Mouse (Mus musculus) C2C12 (cell line): ENCODE measurements around the gene Cux1. TPM values are rescaled to one million over a fixed set of nuclear protein-coding genes. Genes with fewer than 3 reads are reported as not detected.
A peak's percentile ranks its signal among the peaks of the same experiment; 100 is the strongest.

Experiments
- H3K27me3 ChIP-seq: one replicate; pipeline ENCODE4 v1.6.1; 2011; ENCODE audit not compliant: control insufficient read depth, insufficient read depth, insufficient read length
- H3K36me3 ChIP-seq: one replicate; pipeline ENCODE4 v1.6.1; 2011; ENCODE audit not compliant: control insufficient read depth, insufficient read depth
- H3K4me3 ChIP-seq: one replicate; pipeline ENCODE4 v1.5.1; 2011; ENCODE audit warnings: mild to moderate bottlenecking, control low read depth; ENCODE audit not compliant: poor library complexity, insufficient read depth, severe bottlenecking
- H3K79me2 ChIP-seq: one replicate; pipeline ENCODE4 v1.6.1; 2011; ENCODE audit not compliant: control insufficient read depth, insufficient read depth
- H3K79me3 ChIP-seq: one replicate; pipeline ENCODE4 v1.6.1; 2011; ENCODE audit warnings: low read depth, control low read depth
- H3ac ChIP-seq: one replicate; pipeline ENCODE3; 2011; ENCODE audit warnings: low read depth; ENCODE audit not compliant: control insufficient read depth, insufficient read length
- CEBPB ChIP-seq: IDR thresholded peaks from one replicate; pipeline ENCODE4 v1.6.1; 2011; ENCODE audit warnings: low read depth, mild to moderate bottlenecking, control low read depth, moderate library complexity
- CTCF ChIP-seq: IDR thresholded peaks from one replicate; pipeline ENCODE4 v1.5.1; 2011; ENCODE audit not compliant: control insufficient read depth, insufficient read depth, insufficient read length
- FOSL1 ChIP-seq: IDR thresholded peaks from one replicate; pipeline ENCODE4 v1.8.0; 2011; ENCODE audit warnings: mild to moderate bottlenecking, low read length; ENCODE audit not compliant: poor library complexity, insufficient read depth, severe bottlenecking
- MAX ChIP-seq: IDR thresholded peaks from one replicate; pipeline ENCODE4 v1.6.1; 2011; ENCODE audit warnings: mild to moderate bottlenecking, control low read depth
- MYOD1 ChIP-seq: IDR thresholded peaks from one replicate; pipeline ENCODE4 v1.6.1; 2011; ENCODE audit warnings: low read depth; ENCODE audit not compliant: control insufficient read depth, insufficient read length
- MYOG ChIP-seq: IDR thresholded peaks from one replicate; pipeline ENCODE4 v1.6.1; 2011; ENCODE audit not compliant: control insufficient read depth, insufficient read length; ENCODE audit errors: extremely low read depth
- USF1 ChIP-seq: IDR thresholded peaks from one replicate; pipeline ENCODE4 v1.6.1; 2011; ENCODE audit warnings: low read depth, mild to moderate bottlenecking, control low read depth, moderate library complexity
- polyA plus RNA-seq: library from polyadenylated mRNA; unstranded; fragments of >200 nt; fragmentation: generic; extraction: Trizol; gene quantifications from one replicate; pipeline ENCODE4 v1.2.1, GENCODE M21; 2012; ENCODE audit warnings: missing spikeins

Cux1 gene
- polyA plus RNA-seq, 1 experiment = 43.9 TPM

- no peak for TF ChIP-seq MAX
- no peak for TF ChIP-seq CTCF
- TF ChIP-seq CEBPB = no peak
- no peak for TF ChIP-seq MYOG
- TF ChIP-seq MYOD1 = no peak
- no peak for TF ChIP-seq USF1
- no peak for TF ChIP-seq FOSL1
- Histone ChIP-seq H3K36me3 (peaks cover 13% of the 10 kb centered on the region), H3K79me2 (peaks cover 100% of the 10 kb centered on the region), H3ac (no peak overlapping the region), H3K4me3 (no peak overlapping the region), H3K79me3 (peaks cover 82% of the 10 kb centered on the region), H3K27me3 (no peaks in the 10 kb centered on the region)
Observed at GRCm38 (mm10) chr5:136525896-136526544, 41.3 kb downstream of the Cux1 start.

GRCm38 (mm10) chr5:136522843-136523463 lies 44.3 kb downstream of the Cux1 start:
- no peak overlapping the region for H3K4me3 ChIP-seq
- H3K79me3 ChIP-seq = peaks cover 78% of the 10 kb centered on the region
- H3K27me3 ChIP-seq = no peaks in the 10 kb centered on the region
- no peak for TF ChIP-seq MYOG
- no peak for TF ChIP-seq FOSL1
- peak; percentile 52 for TF ChIP-seq CEBPB
- no peak overlapping the region for H3ac ChIP-seq
- peaks cover 13% of the 10 kb centered on the region for H3K36me3 ChIP-seq
- peaks cover 100% of the 10 kb centered on the region for H3K79me2 ChIP-seq

- peaks cover 6% of the 10 kb centered on the region for H3K36me3 ChIP-seq
- no peak overlapping the region for H3ac ChIP-seq
- no peak overlapping the region for H3K4me3 ChIP-seq
- no peak for TF ChIP-seq MYOD1
- no peak for TF ChIP-seq CTCF
- no peak for TF ChIP-seq CEBPB
- no peak for TF ChIP-seq MYOG
- no peak for TF ChIP-seq MAX
- TF ChIP-seq FOSL1 = no peak
- TF ChIP-seq USF1 = no peak
- H3K79me2 ChIP-seq = peaks cover 100% of the 10 kb centered on the region
- H3K27me3 ChIP-seq = no peaks in the 10 kb centered on the region
- peaks cover 73% of the 10 kb centered on the region for H3K79me3 ChIP-seq
Observed at GRCm38 (mm10) chr5:136521656-136522055, 45.6 kb downstream of the Cux1 start.

GRCm38 (mm10) chr5:136518648-136519437 lies 48.4 kb downstream of the Cux1 start:
- peaks cover 100% of the 10 kb centered on the region for H3K79me2 ChIP-seq
- no peaks in the 10 kb centered on the region for H3K27me3 ChIP-seq
- H3ac ChIP-seq = no peak overlapping the region
- H3K79me3 ChIP-seq = peaks cover 71% of the 10 kb centered on the region
- H3K36me3 ChIP-seq = no peaks in the 10 kb centered on the region
- TF ChIP-seq CTCF = no peak
- no peak for TF ChIP-seq MAX
- no peak for TF ChIP-seq CEBPB
- TF ChIP-seq USF1 = no peak
- TF ChIP-seq MYOD1 = no peak
- no peak for TF ChIP-seq FOSL1
- TF ChIP-seq MYOG = no peak
- no peak overlapping the region for H3K4me3 ChIP-seq

DNA sequence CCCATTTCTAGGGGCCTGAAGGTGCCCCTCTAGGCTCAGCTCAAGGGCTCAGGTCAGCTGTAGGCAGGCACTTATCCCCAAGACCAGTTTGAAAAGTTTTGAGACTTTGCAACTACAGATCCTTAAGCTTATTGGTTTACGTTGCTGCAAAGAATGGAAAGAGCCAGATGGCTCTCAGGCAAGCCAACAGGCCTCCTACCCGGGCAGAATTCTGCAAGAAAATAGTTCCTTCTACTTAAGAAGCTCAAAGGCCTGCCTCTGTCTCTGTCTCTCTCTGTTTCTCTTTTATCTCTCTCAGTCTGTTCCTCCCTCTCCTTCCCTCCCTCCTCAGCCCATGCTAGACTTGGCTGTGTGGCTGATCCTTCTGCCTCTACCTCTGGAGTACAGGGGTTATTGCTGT lies 49.8 kb downstream of the Cux1 start:
- Histone ChIP-seq H3ac (no peak overlapping the region), H3K79me2 (peaks cover 100% of the 10 kb centered on the region), H3K27me3 (no peaks in the 10 kb centered on the region), H3K79me3 (peaks cover 76% of the 10 kb centered on the region), H3K36me3 (no peaks in the 10 kb centered on the region), H3K4me3 (no peak overlapping the region)
- TF ChIP-seq USF1 (no peak), MYOD1 (no peak)

- H3K79me2 ChIP-seq = peaks cover 100% of the 10 kb centered on the region
- H3K79me3 ChIP-seq = peaks cover 73% of the 10 kb centered on the region
- H3K27me3 ChIP-seq = no peaks in the 10 kb centered on the region
- TF ChIP-seq MAX (no peak), MYOD1 (no peak)
- no peak overlapping the region for H3K4me3 ChIP-seq
- H3ac ChIP-seq = no peak overlapping the region
- no peaks in the 10 kb centered on the region for H3K36me3 ChIP-seq
Observed at GRCm38 (mm10) chr5:136516593-136516992, 50.7 kb downstream of the Cux1 start.
